Mouse (Mus musculus): ENCODE data around the gene Nqo2. TPM values are rescaled to one million over a fixed set of nuclear protein-coding genes. Genes with fewer than 3 reads are reported as not detected.

Nqo2 gene
- total and polyA plus RNA-seq, 3 experiments = 14.4 to 45.4 (median 38.0) TPM

DNA sequence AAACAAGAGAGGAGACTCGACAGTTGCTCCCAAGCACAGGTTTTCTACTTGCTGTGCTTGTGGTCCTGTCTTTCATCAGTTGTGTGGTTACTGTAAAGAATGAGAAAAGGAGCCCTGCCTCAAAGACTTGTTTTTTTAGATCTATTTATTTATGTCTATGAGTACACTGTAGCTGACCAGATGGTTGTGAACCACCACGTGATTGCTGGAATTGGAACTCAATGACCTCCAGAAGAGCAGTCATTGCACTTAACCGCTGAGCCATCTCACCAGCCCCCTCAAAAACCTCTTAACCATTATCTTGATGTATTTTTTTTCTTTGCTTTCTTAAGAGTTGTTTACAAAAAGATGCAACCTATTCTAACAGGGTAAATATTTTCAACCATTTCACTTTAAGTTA is 70.9 kb downstream of the Nqo2 start:
- intact Hi-C loops (cut with DNase I) = no loop called here
- Histone ChIP-seq H3K9ac (ENCODE audit: low read depth, low read length) (no peak overlapping the region), H3K27ac (no peak overlapping the region), H3K4me3 (no peak overlapping the region), H3K79me2 (replicated peaks; ENCODE audit: control insufficient read depth, insufficient read depth, low read length) (no peaks in the 10 kb centered on the region; the same call in 1 of the 2 replicates), H3K36me3 (ENCODE audit: control insufficient read depth, insufficient read depth, low read length) (0 out of 2 replicates have a peak, but pooled peaks cover 1% of the 10 kb centered on the region), H3K27me3 (ENCODE audit: control insufficient read depth, insufficient read depth, low read length) (no peaks in the 10 kb centered on the region), H3K4me1 (ENCODE audit: control insufficient read depth, insufficient read depth, low read length) (peaks cover 5% of the 10 kb centered on the region)
- no peak for DNase-seq
- TF ChIP-seq CTCF (IDR thresholded peaks at IDR 0.05) (no peak), POLR2A (IDR thresholded peaks at IDR 0.05; ENCODE audit: insufficient read depth, low read depth, low read length) (no peak), EP300 (IDR thresholded peaks at IDR 0.05; ENCODE audit: insufficient read depth, low read depth, low read length) (no peak)
- 73% methylated on average over 3 of the region's 3 CpGs for WGBS

- H3K36me3 ChIP-seq (ENCODE audit: control insufficient read depth, insufficient read depth, low read length) = no peaks in the 10 kb centered on the region
- no peaks in the 10 kb centered on the region; the same call in 1 of the 2 replicates for H3K79me2 ChIP-seq (replicated peaks; ENCODE audit: control insufficient read depth, insufficient read depth, low read length)
- WGBS = 74% methylated on average over 5 of the region's 5 CpGs
- no peak overlapping the region for H3K9ac ChIP-seq (ENCODE audit: low read depth, low read length)
- DNase-seq = no peak
- TF ChIP-seq CTCF (IDR thresholded peaks at IDR 0.05) = no peak
- H3K27me3 ChIP-seq (ENCODE audit: control insufficient read depth, insufficient read depth, low read length) = no peaks in the 10 kb centered on the region
- H3K4me3 ChIP-seq = no peak overlapping the region
- H3K4me1 ChIP-seq (ENCODE audit: control insufficient read depth, insufficient read depth, low read length) = peaks cover 5% of the 10 kb centered on the region
- intact Hi-C loops (cut with DNase I) = no loop called here
- peak overlapping the region; percentile 89; the same call in 1 of the 2 replicates for H3K27ac ChIP-seq
Observed at GRCm38 (mm10) chr13:34036726-34037125, 72.2 kb downstream of the Nqo2 start.

DNA sequence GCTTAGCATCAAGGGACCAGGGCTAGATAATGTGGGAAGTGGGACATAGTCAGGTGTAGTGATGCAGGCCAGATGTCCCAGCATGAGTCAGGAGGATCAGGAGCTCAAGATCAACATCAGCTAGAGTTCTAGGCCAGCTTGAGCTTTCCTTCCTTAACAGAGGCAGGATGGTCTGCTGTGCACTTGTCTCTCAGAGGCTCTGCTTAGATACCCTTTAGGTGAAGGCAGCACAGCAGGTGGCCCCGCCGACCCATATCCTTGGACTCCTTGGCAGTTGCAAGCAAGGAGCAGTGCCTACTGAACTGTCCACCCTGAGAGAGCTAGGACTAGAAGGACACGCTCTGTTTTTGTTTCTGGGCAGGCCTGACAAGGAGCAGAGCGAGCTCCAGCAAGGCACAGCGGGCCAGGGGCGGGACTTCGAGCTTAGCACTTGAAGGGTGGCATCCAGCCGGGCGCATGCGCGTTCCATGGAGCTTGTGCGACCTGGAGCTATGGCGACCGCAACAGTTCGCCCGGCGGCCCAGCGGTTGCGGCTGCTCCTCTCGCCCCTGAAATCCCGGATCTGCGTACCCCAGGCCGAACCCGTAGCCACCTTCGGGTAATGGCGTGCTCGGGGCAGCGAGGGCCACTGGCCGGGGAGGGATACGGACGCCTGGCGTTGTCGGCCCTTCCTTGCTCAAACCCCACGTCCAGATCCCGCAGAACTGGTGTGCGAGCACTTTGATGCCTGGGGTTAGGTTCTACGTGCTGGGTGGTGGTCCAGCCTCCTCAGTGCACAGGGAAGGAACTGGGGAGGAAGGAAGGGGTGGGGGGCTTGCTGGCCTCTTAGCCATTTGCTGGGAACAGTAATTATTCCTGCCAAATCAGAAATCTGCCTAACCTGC is 72.9 kb downstream of the Nqo2 start, which contains the start of gene Bphl:
Gene Bphl, plus strand, starts transcription at position 426 of the 884 bp plus-strand sequence.
- DNase-seq = peak; percentile 91 to 94
- no peaks in the 10 kb centered on the region for H3K36me3 ChIP-seq (ENCODE audit: control insufficient read depth, insufficient read depth, low read length)
- intact Hi-C loops (cut with DNase I) = no loop called here
- H3K79me2 ChIP-seq (replicated peaks; ENCODE audit: control insufficient read depth, insufficient read depth, low read length) = no peaks in the 10 kb centered on the region; the same call in 1 of the 2 replicates
- under 1% methylated on average over 37 of the region's 37 CpGs for WGBS
- H3K27me3 ChIP-seq (ENCODE audit: control insufficient read depth, insufficient read depth, low read length) = no peaks in the 10 kb centered on the region
- peak within 1 kb of the TSS; percentile 89 for H3K27ac ChIP-seq
- peaks cover 5% of the 10 kb centered on the region for H3K4me1 ChIP-seq (ENCODE audit: control insufficient read depth, insufficient read depth, low read length)
- peak within 1 kb of the TSS; percentile 99 for H3K9ac ChIP-seq (ENCODE audit: low read depth, low read length)
- TF ChIP-seq CTCF (IDR thresholded peaks at IDR 0.05) = no peak
- peak; percentile 86 for TF ChIP-seq POLR2A (IDR thresholded peaks at IDR 0.05; ENCODE audit: insufficient read depth, low read depth, low read length)
- TF ChIP-seq EP300 (IDR thresholded peaks at IDR 0.05; ENCODE audit: insufficient read depth, low read depth, low read length) = no peak
- H3K4me3 ChIP-seq = peak within 1 kb of the TSS; percentile 83

DNA sequence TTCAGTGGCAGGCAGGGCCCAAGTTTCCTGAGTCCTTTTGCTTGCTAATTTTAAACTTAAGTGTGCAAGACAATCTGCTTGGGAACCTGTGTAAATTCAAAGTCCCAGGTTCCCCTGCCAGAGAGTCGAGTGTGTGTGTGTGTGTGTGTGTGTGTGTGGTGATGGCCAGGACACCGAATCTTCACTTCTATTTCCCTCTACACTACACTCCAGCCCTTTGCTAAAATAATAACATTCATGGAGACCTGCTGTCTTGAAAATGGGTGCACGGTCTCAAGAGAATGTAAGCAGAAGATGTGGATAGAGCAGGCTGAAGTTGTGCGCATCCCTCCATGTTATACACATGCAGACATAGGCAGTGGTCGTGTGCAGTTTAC is 73.6 kb downstream of the Nqo2 start:
- Histone ChIP-seq H3K27me3 (ENCODE audit: control insufficient read depth, insufficient read depth, low read length) (no peaks in the 10 kb centered on the region), H3K4me3 (peak overlapping the region; percentile 83), H3K4me1 (ENCODE audit: control insufficient read depth, insufficient read depth, low read length) (peaks cover 5% of the 10 kb centered on the region), H3K27ac (peak overlapping the region; percentile 89), H3K36me3 (ENCODE audit: control insufficient read depth, insufficient read depth, low read length) (no peaks in the 10 kb centered on the region), H3K9ac (ENCODE audit: low read depth, low read length) (peak overlapping the region; percentile 99), H3K79me2 (replicated peaks; ENCODE audit: control insufficient read depth, insufficient read depth, low read length) (no peaks in the 10 kb centered on the region; the same call in 1 of the 2 replicates)
- no peak for DNase-seq
- TF ChIP-seq POLR2A (IDR thresholded peaks at IDR 0.05; ENCODE audit: insufficient read depth, low read depth, low read length) (no peak), EP300 (IDR thresholded peaks at IDR 0.05; ENCODE audit: insufficient read depth, low read depth, low read length) (no peak), CTCF (IDR thresholded peaks at IDR 0.05) (no peak)
- intact Hi-C loops (cut with DNase I) = no loop called here
- WGBS = 35% methylated on average over 5 of the region's 5 CpGs

Other genes starting within 250 kb of the Nqo2 start
- gene Serpinb6e, start 121.3 kb upstream of the Nqo2 start, total RNA-seq (2021) = not detected
- gene Serpinb6e, start 121.3 kb upstream of the Nqo2 start, polyA plus RNA-seq (2012; rRNA removed) = not detected in 2 replicates
- not detected for gene Serpinb6c, start 59.0 kb upstream of the Nqo2 start, total RNA-seq (2021)
- not detected in 2 replicates for gene Serpinb6c, start 59.0 kb upstream of the Nqo2 start, polyA plus RNA-seq (2012; rRNA removed)
- gene Ripk1, start 37.7 kb downstream of the Nqo2 start, total RNA-seq (2021) = 1 to 10 TPM; 7.0 to 7.4 TPM
- 2.0 and 3.5 TPM in 2 replicates for gene Ripk1, start 37.7 kb downstream of the Nqo2 start, polyA plus RNA-seq (2012; rRNA removed)
- 100 to 1,000 TPM; 104 to 111 TPM for gene Serpinb6a, start 38.1 kb downstream of the Nqo2 start, total RNA-seq (2021)
- gene Serpinb6a, start 38.1 kb downstream of the Nqo2 start, polyA plus RNA-seq (2012; rRNA removed) = 51.2 and 79.7 TPM in 2 replicates
- gene Bphl, start 72.9 kb downstream of the Nqo2 start, total RNA-seq (2021) = 10 to 100 TPM; 32.5 to 35.3 TPM
- 29.8 and 43.3 TPM in 2 replicates for gene Bphl, start 72.9 kb downstream of the Nqo2 start, polyA plus RNA-seq (2012; rRNA removed)
- 10 to 100 TPM; 42.9 to 64.1 TPM for gene Tubb2a, start 113.3 kb downstream of the Nqo2 start, total RNA-seq (2021)
- 95.2 and 122 TPM in 2 replicates for gene Tubb2a, start 113.3 kb downstream of the Nqo2 start, polyA plus RNA-seq (2012; rRNA removed)
- 1 to 10 TPM; 2.6 to 5.3 TPM for gene Tubb2b, start 165.8 kb downstream of the Nqo2 start, total RNA-seq (2021)
- gene Tubb2b, start 165.8 kb downstream of the Nqo2 start, polyA plus RNA-seq (2012; rRNA removed) = 6.2 and 7.8 TPM in 2 replicates
- gene Psmg4, start 198.3 kb downstream of the Nqo2 start, total RNA-seq (2021) = 10 to 100 TPM; 23.1 to 29.0 TPM
- gene Psmg4, start 198.3 kb downstream of the Nqo2 start, polyA plus RNA-seq (2012; rRNA removed) = 32.2 and 51.2 TPM in 2 replicates